Mouse (Mus musculus) induced T-regulatory cell, adult 2 months (primary cell): ENCODE results near the gene Ankrd36.

Source experiments
- DNase-seq: peaks from one replicate; pipeline ENCODE4 v3.0.0-alpha.2; 2012; ENCODE audit warnings: low read depth

Gene Ankrd36

GRCm38 (mm10) chr11:5684283-5684682 lies 114.8 kb downstream of the Ankrd36 start:
- no peak for DNase-seq

DNA sequence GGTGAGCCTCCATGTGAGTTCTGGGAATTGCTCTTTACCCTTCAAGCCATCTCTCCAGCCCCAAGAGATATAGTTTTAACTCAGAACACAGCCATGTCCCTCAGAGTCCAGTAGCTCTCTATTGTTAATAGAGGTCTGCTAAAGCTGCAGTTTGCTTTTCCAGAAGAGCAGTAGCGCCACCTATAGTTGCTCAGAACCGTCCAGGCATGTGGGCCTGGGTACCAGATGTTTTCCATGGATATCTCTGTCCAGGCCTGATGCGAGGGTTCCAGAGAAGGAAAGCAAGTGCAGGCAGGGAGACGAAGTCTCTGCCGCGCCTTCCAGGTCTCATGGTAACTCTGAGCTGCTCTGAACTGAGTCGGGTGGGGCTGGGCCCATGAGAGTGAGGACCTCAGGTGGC lies 122.3 kb downstream of the Ankrd36 start:
- peak; percentile 44 for DNase-seq

DNA sequence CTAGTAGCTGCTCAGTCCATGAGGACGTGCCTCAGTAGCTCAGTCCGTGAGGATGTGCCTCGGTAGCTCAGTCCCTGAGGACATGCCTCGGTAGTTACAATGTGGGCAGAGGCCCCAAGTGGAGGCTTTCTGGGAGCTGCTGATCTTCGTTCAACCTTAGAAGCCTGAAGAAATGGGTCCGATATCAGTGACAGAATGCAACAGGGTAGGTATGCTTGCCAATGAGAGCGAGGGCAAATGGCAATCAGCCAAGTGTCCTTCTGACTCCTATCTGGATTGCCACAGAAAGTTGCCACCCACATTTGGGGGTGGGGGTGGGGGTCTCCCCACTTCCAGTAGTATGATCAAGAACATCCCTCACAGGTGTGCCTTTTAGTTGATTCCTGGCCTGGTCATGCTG lies 131.3 kb downstream of the Ankrd36 start:
- DNase-seq = no peak

GRCm38 (mm10) chr11:5701300-5701699 lies 131.8 kb downstream of the Ankrd36 start:
- no peak for DNase-seq

- no peak for DNase-seq
Observed at GRCm38 (mm10) chr11:5701821-5702220, 132.3 kb downstream of the Ankrd36 start.

- no peak for DNase-seq
Observed at GRCm38 (mm10) chr11:5702271-5702956, 132.9 kb downstream of the Ankrd36 start.

DNA sequence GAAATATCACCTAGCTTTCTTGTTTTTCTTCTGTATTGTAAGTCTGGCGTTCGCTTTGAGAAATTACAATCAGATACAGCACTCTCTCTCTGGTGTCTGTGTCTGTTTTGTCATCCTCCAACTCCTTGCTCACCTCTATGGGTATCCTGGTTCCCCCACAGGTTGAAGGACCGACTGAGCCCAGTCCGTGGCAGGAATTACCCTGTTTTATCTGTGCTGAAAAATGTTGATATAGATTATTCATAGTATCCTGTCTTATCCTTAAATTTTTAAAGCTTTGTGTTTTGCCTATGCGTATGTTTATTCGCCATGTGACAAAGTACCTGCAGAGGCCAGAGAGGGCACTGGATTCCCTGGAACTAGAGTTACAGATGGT lies 133.5 kb downstream of the Ankrd36 start:
- DNase-seq = no peak

DNA sequence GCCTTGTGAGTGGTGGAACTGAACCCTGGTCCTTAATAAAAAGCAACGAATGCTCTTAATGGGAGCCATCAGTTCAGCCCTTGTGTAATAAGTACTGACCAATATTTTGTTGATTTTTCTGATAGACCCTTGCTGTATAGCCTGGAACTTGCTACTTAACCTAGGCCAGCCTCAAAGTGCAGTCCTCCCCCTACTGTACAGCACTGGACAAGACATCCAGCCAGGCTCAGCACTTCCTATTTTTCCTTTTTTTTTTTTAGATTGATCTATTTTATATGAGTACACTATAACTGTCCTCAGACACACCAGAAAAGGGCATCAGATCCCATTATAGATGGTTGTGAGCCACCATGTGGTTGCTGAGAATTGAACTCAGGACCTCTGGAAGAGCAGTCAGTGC lies 133.9 kb downstream of the Ankrd36 start:
- no peak for DNase-seq

DNA sequence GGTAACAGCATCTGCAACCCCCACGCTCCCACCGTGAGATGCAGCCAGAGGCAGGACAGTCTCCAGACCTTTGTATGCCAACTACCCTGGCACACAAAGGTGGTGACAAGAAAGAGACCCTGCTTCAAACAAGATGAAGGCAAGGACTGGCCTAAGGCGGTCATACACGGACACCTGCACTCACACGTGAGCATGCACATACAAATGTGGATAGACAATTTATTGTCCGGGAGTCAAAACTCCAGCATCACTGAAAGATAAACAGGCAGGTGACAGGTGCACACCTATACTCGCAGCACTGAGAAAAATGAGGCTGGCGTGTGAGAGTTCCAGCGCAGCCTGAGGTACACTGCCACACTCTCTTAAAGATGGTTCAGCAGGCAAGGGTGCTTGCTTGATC lies 136.5 kb downstream of the Ankrd36 start:
- DNase-seq = no peak

- no peak for DNase-seq
Observed at GRCm38 (mm10) chr11:5706874-5707529, 137.5 kb downstream of the Ankrd36 start.

GRCm38 (mm10) chr11:5707530-5708353 lies 138.3 kb downstream of the Ankrd36 start:
- DNase-seq = peak; percentile 95

DNA sequence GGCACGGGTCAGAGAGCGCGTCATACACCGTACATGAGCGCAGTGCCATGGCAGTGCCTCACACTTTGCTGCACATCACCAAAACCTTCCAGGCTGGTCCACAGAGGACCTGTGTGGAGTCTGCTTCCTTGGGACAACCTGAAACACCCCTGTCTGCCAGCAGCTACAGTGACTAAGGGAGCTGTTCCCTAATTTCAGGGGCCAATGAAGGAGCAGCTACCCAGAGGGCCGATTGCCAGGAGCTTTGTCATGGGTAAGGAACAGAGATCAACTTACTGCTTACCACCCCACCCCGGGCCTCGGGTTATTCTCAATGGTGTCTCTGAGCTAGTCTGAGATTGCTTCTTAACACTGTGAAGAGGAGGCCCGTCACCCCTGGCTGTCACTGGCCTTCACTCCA lies 145.7 kb downstream of the Ankrd36 start:
- no peak for DNase-seq

DNA sequence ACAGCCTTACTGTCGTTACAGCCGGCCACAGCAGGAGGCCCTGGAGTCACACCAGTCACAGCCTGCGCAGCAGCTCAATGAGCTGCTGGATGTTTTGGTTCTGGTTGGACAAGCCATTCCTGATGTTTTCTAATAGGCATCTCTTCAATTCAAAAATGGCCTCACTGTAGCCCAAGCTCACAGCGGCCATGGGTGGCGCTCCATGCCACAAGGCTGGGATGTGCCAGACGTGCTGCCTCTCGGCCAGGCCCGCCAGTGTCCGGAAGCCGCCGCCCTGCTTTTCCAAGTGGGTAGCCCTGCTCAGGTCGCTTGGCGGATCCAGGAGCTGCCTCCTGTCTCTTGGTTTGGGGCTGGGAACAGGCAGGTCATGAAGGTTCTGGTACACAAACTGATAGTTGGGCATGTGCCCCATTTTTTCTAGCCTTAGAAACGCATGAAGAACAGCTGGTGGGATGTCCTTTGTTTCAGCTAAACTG lies 146.2 kb downstream of the Ankrd36 start, which contains the start of gene Mrps24:
TSS of gene Mrps24 (minus strand) at position 51 of the 476 bp plus-strand sequence.
- no peak for DNase-seq

GRCm38 (mm10) chr11:5716246-5716645 lies 146.8 kb downstream of the Ankrd36 start:
- no peak for DNase-seq

- DNase-seq = no peak
Observed at GRCm38 (mm10) chr11:5716938-5717705, 147.6 kb downstream of the Ankrd36 start.

DNA sequence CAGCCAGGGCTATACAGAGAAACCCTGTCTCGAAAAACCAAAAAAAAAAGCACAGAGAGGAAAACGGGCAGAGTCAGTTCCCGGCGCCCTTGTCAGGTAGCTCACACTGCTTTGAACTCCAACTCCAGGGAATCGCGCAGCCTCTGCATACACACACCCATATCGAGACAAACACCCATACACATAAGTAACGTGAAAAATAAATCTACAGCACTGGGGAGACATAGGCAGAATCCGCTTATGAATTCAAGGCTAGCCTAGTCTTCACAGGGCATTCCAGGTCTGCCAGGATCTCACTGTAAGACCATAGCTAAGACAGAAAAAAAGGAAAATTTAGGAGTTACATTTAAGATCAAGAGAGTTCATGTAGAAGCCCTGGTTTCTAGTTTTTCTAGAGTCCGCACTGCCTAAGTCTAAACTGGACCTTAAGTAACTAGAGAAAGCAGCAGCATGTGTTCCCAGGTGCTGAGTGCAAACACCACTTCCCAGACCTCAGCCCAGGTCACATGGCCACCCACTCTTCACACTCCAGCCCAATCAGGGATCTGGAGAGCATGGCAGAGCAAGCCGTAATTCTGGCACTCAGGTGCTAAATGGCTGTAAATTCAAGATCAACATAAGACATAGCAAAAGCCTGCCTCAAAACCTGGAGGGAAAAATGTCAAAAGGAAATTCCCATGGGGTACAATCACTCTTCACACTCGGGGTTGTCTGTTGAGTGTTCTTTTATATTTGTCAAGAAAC lies 149.3 kb downstream of the Ankrd36 start:
- no peak for DNase-seq

DNA sequence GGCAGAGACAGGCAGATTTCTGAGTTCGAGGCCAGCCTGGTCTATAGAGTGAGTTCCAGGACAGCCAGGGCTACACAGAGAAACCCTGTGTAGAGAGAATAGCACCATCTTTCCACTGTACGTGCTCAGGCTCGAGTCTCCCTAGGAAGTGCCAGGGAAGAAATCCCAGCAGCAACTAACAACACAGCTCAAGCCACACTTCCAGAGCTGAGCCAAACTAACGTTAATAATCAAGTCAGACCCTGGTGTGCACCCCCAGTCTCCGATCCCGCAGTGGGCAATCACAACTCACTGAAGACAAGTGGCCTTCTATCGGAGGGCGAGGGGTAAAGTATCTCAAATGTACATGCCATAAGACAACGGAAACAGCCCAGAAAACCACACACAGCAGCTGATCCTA lies 160.1 kb downstream of the Ankrd36 start:
- no peak for DNase-seq

DNA sequence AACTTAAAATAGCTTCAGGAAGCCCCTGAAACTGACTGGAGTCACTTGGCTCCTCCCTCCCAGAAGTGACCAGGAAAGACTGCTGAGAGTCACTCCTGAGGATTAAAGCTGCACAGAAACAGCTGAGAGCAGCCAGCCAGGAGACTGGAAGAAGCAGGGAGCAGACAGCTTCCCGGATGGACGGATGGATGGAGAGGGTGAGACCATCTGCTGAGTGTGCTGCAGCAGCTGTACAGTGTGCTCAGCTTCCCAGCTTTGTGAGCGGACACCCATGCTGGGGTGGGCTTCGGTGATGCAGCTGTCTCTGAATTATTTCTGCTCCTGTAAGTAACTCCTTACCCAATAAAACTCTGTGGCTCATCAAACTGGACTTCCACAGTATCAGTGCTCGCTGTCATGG lies 162.9 kb downstream of the Ankrd36 start:
- DNase-seq = no peak

- no peak for DNase-seq
Observed at GRCm38 (mm10) chr11:5734323-5734722, 164.8 kb downstream of the Ankrd36 start.

DNA sequence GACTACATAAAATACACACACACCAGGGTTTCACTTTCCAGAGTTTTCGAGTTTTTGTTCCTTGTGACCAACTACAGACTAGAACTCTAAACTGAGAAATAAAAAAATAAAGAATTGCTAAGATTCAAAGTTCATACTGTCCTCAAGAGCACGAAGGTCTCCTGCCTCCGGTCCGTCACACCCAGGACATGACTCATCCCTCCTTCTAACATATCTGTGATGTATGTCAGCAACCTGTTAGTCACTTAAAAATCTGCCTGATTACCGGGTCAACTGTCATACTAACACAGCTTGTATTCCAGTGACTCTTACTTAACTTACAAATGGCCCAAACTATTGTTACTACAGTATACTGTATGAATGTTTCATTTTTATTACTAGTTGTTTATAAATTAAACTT lies 167.7 kb downstream of the Ankrd36 start:
- peak; percentile 29 for DNase-seq
